Mouse (Mus musculus) frontal cortex, postnatal 14 days (tissue): ENCODE measurements around the gene Fst.

ENCODE experiments used
- DNase-seq, 2 experiments: peaks; one replicate each; pipeline ENCODE4 v3.0.0; 2022; ENCODE audit warnings: low spot score in 2 of 2

Fst gene

GRCm38 (mm10) chr13:114419364-114419763 is 39.4 kb downstream of the Fst start:
- no peak for DNase-seq

DNA sequence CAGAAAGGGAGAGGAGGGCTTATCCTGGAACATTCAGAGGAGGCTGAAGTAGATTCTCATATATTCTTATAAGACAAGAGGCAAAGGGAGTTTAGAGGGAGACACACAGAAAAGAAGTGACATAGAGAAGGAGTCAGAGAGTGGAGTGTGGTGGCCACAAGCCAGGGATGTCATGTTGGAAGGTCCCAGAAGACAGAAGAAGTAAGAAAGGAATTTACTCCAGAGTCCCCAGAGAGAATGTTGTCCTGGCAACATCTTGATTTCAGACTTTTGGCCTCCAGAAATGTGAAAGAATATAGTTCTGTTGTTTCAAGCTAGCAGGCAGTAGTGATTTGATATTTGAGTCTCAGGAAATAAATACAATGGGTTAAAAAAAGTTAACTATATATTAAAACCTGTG is 46.4 kb downstream of the Fst start:
- no peak for DNase-seq

DNA sequence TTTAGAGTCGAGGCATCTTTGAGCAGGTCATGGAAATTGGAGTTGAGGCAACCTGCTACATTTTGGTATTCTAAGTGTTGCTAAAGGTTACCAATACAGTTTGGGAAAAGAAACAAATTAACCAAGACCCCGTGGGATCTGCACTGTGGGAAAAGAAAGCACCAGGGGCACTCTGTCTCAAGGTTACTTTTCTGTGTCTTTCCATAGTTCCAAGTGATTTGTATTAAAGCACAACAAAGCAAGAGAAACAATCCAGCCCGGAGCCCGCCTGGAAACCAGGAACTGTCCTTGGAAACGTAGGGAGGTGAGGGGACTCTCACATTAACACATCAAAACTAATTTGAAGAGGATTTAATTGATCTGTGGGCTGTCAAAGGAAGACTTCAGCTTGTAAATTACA is 51.9 kb downstream of the Fst start:
- DNase-seq, result no peak

GRCm38 (mm10) chr13:114406424-114406823 is 52.3 kb downstream of the Fst start:
- no peak for DNase-seq

DNA sequence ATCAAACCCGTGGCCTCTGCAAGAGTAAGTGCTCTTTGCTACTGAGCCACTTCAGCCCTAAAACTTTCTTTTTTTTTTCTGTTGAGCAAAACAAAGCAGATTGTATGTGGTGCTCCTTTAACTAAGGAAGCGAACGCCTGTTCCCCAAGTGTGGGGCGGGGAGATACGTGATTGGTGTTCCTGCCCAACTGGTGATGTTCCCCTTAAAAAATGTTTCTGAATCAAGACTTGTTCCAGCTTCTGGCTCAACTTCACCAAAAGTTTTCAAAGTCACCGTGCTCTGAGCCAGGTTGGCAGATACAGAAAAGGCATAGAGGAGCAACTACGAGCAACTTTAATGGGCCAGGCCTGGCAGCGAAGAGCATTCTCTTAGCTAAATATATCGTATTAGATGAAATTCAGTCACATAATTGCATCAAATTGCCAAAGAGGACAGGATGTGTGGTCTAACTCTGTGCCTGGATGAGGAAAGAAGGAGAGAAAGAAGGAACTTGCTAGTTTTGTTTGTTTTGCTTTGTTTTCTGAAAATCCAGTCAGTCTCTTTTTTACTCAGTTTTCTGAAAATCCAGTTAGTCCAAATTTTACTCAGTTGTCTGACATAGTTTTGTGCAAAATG is 53.5 kb downstream of the Fst start:
- DNase-seq, result no peak
